Mouse (Mus musculus) embryo, embryonic 10.5 days (tissue): ENCODE measurements at regions not wholly inside any gene's neighbourhood (a gene's known extent, or its start where the extent isn't known, plus 50 kb on each side); places are given as distances from the start of the nearest gene placed in this dataset.
A peak's percentile ranks its signal among the peaks of the same experiment; 100 is the strongest.
"Not testable (repeated sequence)": the region's sequence is repeated elsewhere in the genome, so short reads cannot be mapped to it uniquely, and the experiment has no call there.

Source experiments
- DNase-seq: peaks from one replicate; pipeline ENCODE4 v3.0.0-alpha.2; 2015; ENCODE audit warnings: low spot score

DNA sequence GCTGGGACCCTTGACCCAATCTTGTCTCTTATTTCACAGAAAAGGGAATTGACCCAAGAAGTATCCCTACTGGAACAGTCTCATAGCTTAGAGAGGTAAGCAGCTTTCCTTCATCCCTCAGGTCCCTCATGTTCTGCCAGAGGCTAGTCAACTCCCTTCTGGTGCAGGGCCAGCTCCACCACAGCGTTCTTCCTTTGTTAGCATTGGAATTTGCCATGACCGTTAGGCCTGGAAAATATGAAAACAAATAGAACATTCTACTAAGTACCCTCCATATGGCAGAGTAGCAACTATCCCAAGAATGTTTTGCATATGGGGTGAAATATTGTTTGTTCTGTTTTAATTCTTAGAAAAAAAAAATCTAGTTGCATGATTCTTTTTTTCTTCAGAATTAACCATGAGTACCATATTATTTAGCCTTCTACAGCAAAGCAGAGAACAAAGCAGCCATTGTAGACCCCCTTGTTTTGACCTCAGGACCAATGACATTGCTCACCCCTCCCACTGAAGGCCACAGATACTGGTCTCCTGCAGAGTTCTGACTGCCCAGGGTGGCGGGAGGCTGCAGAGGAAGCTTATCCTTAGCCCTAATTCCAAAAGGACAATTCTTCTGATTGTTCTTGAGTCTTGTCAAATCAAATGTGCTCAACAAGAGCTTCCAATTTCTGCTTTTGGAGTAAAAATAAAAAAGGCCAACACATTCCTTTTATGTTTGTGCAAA, 78.1 kb upstream of the Ehbp1 start:
- DNase-seq = no peak

DNA sequence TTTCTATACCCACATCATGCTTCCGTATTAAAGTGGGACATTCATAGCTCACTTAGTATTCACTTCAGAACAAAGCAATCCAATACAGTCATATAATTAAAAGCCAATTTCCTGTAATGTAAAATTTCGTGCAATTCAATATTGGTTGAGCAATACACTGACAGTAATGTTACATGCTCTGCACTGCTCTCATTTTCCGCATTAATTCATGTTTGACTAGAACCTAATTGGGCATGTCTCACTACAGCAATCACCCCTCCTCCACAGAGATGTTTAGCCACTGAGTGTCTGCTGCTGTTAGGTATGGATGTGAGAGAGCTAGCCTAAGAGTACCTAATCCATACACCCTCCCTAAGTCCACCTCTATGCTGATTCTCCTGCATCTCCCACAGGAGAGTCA, 79.7 kb upstream of the Ehbp1 start:
- no peak for DNase-seq

DNA sequence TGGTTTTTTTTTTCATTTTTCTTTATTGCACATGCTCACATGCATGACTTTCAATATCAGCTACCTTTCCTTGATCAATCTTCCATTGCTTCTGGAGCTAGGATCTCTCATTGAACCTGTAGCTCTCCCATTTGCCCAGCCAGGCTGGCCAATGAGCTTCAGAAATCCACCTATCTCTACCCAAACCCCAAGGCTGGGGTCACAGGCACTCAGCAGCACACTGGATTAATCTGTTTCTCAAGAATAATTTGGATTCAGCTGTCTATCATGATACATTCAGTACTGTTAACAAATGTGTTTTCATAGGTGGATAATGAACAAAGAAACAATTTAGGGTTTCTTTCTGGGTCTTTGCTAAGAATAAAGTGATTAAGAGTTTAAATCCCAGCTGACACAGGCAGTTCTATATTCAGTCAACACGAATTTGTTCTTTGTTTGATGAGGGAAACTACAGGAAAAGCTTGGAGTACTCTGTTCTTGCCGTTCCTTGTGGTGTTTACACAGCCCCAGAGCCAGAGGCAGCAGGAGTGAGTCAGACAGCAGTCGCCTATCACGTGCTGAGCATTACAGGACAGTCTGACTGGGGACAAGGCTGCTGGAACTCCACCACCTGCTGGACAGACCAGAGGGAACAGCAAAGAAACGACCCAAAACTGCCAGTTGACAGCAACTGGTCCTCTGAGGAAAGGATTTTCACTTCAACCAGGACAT, 74.6 kb upstream of the Tmem17 start:
- peak; percentile 63 for DNase-seq

DNA sequence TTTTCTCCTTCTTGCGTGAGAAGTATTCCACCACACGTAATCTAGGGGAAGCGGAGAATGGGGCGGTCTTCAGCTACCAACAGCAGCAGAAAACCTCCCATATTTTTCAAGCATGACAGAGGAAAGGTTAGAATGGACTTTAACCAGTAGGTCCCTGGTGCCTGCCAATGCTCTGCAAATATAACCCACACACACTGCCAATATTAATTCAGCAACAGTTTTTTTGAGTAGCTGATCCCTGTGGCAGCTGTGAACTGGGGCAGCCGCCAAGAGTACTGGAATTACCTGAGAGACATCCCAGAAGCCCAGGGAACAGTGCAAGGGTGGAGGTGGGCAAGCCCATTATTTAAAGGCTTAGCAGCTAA, 74.1 kb upstream of the Tmem17 start:
- DNase-seq = no peak

GRCm38 (mm10) chr11:22438441-22439066, 73.3 kb upstream of the Tmem17 start:
- DNase-seq = no peak

DNA sequence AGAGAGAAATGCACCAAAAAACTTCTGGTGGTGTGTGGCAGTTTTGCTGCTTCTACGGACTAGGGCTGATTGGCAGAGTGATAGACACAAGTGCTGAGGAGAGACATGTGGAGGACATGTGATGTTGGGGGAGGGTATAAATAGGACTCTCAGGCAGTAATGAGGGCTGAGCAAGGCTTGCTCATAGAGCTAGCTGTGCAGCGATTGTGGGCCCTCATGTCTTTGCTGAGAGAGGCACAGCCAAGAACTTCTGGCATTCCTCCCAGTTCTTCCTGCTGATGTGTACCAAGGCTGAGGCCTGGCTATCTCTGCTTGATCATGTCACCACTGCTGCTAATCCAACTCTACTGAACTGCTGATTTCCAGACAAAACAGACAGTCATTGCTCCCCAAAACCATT, 71.4 kb upstream of the Tmem17 start:
- no peak for DNase-seq

DNA sequence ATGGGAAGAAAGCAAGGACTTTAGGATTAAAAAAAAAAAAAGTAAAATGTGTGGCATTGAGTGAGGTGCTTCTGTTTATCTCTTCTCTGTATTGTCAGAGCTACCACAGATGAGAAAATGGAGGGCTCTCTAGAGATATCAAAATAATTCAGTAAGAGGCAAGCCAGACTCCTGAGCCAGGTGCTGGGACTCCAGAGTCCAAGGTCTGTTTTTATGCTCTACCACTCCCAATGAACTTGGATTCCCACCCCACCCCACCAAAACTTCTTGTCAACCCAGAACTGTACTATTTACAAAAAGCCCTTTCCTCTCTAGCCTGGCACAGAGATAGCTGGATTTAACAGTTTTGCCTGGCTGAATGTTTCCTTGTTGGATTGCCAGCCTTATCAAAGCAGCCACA, 58.7 kb upstream of the Tmem17 start:
- no peak for DNase-seq

DNA sequence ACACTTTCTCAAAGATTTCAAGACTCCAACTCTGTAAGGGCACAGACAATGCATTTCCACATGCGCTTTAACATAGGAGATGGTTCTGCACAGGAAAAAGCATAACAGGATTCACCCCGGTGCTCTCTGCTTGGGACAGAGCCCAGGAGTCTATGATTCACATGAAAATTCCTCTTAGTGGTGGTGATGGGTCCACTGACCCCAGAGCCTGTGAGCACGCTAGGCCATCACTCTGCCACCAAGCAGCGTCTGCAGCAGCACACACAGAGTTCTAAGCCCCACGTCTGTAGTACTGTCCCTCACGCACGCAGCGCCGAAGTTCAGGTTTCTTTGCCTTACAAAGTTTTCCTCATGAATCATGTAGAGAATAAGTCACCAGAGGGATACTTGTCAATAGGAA, 55.6 kb upstream of the Tmem17 start:
- DNase-seq = no peak

- DNase-seq = no peak
These were observed 54.7 kb upstream of the Tmem17 start for GRCm38 (mm10) chr11:22457220-22457619.

DNA sequence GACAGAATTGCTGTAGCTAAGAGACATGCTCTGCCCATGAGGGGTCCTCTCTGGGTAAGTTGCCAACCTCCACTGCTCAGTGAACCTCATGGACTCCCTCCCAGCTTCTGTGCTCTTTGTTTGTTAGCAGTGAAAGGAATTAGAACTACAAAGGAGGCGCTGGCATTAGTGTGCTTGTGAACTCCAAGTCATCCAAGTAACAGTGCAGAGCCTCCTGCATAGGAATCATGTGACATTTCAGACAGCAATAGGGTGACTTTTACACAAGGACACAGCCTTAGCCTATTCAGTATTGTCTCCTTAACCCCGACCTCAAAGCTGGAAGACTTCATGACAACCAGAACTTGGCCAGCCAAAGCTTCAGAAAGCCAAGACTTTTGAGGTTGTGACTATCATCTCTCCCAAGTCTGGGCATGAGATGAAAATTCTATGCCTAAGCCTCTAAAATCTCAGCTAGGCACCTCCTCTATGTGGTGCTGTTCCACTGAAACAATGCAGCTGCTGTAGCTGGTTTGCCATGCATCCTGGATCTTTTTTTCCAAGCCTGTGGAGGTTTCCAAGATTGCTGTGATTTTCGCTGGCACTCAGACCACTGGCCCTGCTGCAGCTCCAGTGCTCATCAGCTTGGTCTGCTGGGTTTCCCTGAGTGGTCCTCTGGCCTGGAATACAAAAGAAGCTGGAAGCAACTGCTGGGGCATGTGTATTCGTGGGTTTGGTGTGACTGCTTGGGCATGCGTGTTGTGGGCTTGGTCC, 52.8 kb upstream of the Tmem17 start:
- DNase-seq = no peak

DNA sequence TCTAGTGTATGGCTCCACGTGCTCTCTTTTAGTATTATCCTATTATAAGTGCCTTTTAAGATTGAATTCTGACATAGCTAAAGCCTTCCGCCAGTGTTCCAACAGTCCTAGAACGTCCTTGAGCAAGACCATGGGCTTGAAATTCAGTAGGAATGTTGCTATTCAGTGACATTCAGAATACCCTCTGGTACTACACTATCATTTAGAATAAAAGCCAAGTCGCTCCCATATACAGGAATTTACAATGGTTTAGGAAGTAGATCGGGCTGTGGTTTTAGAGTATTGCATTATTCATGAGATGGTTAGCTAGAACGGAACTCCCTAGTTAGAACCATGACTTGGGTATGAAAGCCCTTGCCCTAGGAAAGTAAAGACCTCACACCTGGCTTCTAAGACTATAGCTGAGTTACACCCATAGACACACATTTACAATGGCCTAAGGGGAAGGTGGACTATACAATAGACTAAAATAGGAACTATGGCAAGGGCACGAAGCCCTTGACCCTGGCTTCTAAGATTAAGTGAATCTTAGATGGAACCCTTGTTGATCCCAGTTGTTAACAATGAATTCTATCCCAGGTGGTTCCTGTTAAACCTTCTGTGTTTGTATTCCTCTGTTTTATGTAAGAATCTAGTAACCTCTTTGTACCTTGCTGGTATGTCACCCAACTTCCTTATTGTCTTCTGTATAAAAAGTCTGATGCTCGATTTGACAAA, 50.7 kb upstream of the Tmem17 start:
- DNase-seq = not testable (repeated sequence)
